Mouse (Mus musculus): ENCODE results near the gene Mfap1a. TPM values are rescaled to one million over a fixed set of nuclear protein-coding genes. Genes with fewer than 3 reads are reported as not detected.
"Not testable (repeated sequence)": the region's sequence is repeated elsewhere in the genome, so short reads cannot be mapped to it uniquely, and the experiment has no call there.

The Mfap1a gene
- total RNA-seq, 2 experiments from 2014 or later = 31.7 to 39.0 TPM

- not testable (repeated sequence) for DNase-seq
Observed at GRCm38 (mm10) chr2:121475306-121475705, 31.2 kb downstream of the Mfap1a start.

- DNase-seq = no peak
Observed at GRCm38 (mm10) chr2:121474180-121474535, 32.3 kb downstream of the Mfap1a start.

GRCm38 (mm10) chr2:121473301-121474179, 32.9 kb downstream of the Mfap1a start, which contains the start of gene Mfap1b:
TSS of gene Mfap1b (minus strand) at chr2:121474067.
- DNase-seq = peak; percentile 88 to 92

GRCm38 (mm10) chr2:121472783-121473182, 33.7 kb downstream of the Mfap1a start:
- not testable (repeated sequence) for DNase-seq

GRCm38 (mm10) chr2:121468982-121469381, 37.5 kb downstream of the Mfap1a start:
- not testable (repeated sequence) for DNase-seq

GRCm38 (mm10) chr2:121460071-121460470, 46.4 kb downstream of the Mfap1a start:
- no peak for DNase-seq

GRCm38 (mm10) chr2:121456692-121457642, 49.5 kb downstream of the Mfap1a start, which contains the start of gene Serinc4:
TSS of gene Serinc4 (minus strand) at chr2:121456781.
- peak; percentile 88 to 89 for DNase-seq

- DNase-seq = no peak
Observed at GRCm38 (mm10) chr2:121455534-121455933, 50.9 kb downstream of the Mfap1a start.

- no peak for DNase-seq
Observed at GRCm38 (mm10) chr2:121453917-121454316, 52.5 kb downstream of the Mfap1a start.

- no peak for DNase-seq
Observed at GRCm38 (mm10) chr2:121452990-121453389, 53.5 kb downstream of the Mfap1a start, which contains the start of gene Hypk. TSS of gene Hypk (plus strand) at chr2:121453290.

- DNase-seq = no peak
Observed at GRCm38 (mm10) chr2:121452361-121452760, 54.1 kb downstream of the Mfap1a start.

- DNase-seq = peak in 1 of 2 experiments; percentile 48
Observed at GRCm38 (mm10) chr2:121450093-121450492, 56.4 kb downstream of the Mfap1a start.

GRCm38 (mm10) chr2:121449545-121450011, 56.9 kb downstream of the Mfap1a start:
- peak in 1 of 2 experiments; percentile 47 for DNase-seq

- peak; percentile 99 to 100 for DNase-seq
Observed at GRCm38 (mm10) chr2:121448739-121449535, 57.5 kb downstream of the Mfap1a start, which contains the start of gene Serf2. TSS of gene Serf2 (plus strand) at chr2:121449195.

GRCm38 (mm10) chr2:121448136-121448535, 58.3 kb downstream of the Mfap1a start:
- peak; percentile 58 to 79 for DNase-seq

- no peak for DNase-seq
Observed at GRCm38 (mm10) chr2:121447006-121447405, 59.5 kb downstream of the Mfap1a start.

GRCm38 (mm10) chr2:121446506-121446905, 60.0 kb downstream of the Mfap1a start:
- DNase-seq = no peak

- DNase-seq = no peak
Observed at GRCm38 (mm10) chr2:121445117-121445516, 61.3 kb downstream of the Mfap1a start.

- no peak for DNase-seq
Observed at GRCm38 (mm10) chr2:121444178-121444577, 62.3 kb downstream of the Mfap1a start, which contains the start of gene Ell3. TSS of gene Ell3 (minus strand) at chr2:121444278.

- DNase-seq = no peak
Observed at GRCm38 (mm10) chr2:121443068-121443349, 63.5 kb downstream of the Mfap1a start.
